Mouse (Mus musculus): ENCODE measurements around the gene Znhit1.
A peak's percentile ranks its signal among the peaks of the same experiment; 100 is the strongest.

Gene Znhit1

DNA sequence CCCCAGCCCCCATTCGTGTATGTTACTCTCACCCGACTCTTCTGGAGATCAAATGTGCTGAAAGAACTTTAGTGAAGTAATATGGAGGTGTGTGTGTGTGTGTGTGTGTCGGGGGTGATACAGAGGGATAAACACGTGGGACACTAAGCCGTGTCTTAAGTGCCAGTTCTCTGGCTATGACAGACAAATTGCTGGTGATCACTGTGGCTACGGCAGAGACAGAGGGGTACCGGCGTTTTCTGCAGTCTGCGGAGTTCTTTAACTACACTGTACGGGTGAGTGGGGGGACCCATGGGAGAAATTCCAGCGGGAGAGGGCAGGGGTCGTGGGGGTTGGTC, at the start of gene Znhit1:
Znhit1 (minus strand) TSS at position 88 of the 338 bp plus-strand sequence.
- DNase-seq (ENCODE audit: inconsistent age in 2 of 2, low spot score in 1 of 2): no peak

- DNase-seq (ENCODE audit: inconsistent age in 2 of 2, low spot score in 1 of 2): peak in 1 of 2 experiments; percentile 68
Observed at GRCm38 (mm10) chr5:137036211-137036610, 48.4 kb upstream of the Znhit1 start.

- DNase-seq (ENCODE audit: inconsistent age in 2 of 2, low spot score in 1 of 2): peak; percentile 93 to 97
Observed at GRCm38 (mm10) chr5:137032641-137033074, 44.8 kb upstream of the Znhit1 start.

DNA sequence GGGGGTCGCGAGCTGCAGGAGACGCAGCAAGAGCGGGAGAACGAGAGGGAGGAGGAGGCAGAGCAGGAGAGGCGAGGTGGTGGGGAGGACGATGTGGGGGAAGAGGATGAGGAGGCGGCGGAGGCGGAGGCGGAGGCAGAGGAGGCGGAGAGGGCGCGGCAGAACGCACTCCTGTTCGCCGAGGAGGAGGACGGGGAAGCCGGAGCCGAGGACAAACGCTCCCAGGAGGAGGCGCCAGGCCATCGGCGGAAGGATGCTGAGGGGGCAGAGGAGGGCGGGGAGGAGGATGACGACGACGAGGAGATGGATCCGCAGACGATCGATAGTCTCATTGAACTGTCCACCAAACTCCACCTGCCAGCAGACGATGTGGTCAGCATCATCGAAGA, 44.2 kb upstream of the Znhit1 start:
- peak; percentile 44 to 66 for DNase-seq (ENCODE audit: inconsistent age in 2 of 2, low spot score in 1 of 2)

- DNase-seq (ENCODE audit: inconsistent age in 2 of 2, low spot score in 1 of 2): peak; percentile 68 to 80
Observed at GRCm38 (mm10) chr5:137031076-137032032, 43.5 kb upstream of the Znhit1 start.

DNA sequence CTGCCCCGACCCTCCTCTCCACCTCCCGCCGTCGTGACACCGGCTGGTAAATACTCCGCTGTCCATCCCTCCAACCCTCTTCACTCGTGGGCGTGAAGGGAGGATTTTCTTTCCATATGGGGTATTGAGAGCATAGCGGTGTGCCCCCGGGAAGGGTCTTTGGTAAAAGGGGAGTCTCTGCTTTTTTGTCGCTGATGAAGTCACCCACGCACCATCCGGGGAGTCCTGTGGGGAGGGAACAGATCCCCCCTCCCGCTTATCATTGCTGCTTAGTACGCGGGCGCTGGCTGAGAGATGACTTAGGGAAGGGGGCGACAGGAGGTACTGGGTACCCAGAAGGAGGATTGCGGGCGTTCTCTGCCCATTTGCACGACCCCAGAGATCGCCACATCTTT, 42.6 kb upstream of the Znhit1 start:
- no peak for DNase-seq (ENCODE audit: inconsistent age in 2 of 2, low spot score in 1 of 2)

DNA sequence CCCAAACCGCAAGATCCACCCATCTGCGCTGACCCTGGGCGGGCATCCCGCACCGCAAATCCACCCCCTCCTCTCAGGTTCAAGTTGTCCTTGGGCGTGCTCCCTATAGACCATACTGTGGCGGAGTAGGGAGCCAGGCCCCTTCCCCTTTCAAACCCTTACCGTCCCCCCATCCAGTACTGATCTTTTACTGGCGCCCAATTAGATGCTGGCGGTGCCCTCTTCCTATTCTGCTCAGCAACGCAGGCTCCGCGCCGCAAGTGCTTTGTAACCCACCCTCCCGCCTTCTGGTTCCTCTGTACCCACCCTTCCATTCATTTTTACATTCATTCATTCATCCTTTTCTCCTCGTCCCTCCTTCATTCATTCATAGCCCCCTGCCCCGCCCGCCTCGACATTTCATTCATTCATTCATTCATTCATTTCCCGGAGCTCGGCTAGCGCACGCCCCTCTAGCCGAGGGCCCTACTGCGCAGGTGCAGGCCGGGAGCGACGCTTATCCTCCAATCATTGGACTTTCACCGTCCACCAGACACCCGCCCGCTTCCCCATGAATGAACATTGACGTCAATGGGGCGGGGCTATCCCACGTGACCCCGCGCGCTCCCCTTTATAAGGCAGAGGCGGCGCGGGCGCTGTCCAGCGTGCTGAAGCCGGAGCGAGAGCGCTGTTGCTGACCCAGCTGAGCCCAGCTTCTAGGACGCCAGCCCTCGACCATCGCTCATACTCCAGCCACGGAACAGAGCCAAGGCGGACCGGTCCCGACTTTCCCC, 42.0 kb upstream of the Znhit1 start:
- peak; percentile 95 to 98 for DNase-seq (ENCODE audit: inconsistent age in 2 of 2, low spot score in 1 of 2)

- DNase-seq (ENCODE audit: inconsistent age in 2 of 2, low spot score in 1 of 2): no peak
Observed at GRCm38 (mm10) chr5:137029273-137029585, 41.4 kb upstream of the Znhit1 start.

DNA sequence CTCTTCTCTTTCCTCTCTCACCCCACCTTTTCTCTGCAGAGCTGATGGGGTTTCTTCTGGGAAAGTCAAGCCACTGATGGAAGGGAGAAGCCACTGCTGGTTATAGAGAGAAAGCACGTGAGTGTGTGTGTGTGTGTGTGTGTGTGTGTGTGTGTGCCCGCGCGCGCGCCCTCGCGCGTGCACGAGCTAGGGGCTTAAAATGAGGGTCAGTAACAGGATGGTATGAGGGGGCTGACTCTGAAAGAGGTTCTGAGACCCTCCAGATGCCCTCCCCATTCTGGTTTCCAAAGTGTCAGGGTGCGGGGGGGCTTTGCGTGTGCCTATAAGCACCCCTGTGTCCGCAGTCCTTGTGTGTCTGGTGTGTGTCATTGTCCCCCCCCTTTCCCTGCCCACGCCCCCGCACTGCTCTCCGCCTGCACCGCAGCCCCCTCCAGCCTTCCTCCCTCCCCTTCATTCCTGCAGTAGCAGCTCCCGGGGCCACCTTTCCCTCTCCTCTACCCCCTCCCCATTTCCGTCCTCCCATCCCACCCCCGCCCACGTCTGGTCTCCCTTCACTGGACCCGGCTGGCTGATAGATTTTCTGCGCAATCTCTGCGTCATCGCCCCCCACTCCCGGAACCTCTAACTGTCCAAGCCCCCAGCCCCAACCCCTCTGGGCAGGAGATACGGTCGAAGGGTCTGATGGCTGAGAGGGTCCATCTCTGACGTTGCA, 40.9 kb upstream of the Znhit1 start:
- peak in 1 of 2 experiments; percentile 27 for DNase-seq (ENCODE audit: inconsistent age in 2 of 2, low spot score in 1 of 2)

- peak in 1 of 2 experiments; percentile 23 for DNase-seq (ENCODE audit: inconsistent age in 2 of 2, low spot score in 1 of 2)
Observed at GRCm38 (mm10) chr5:137026092-137026491, 38.3 kb upstream of the Znhit1 start, which contains the start of gene Vgf. TSS of gene Vgf (plus strand) at chr5:137026392.

DNA sequence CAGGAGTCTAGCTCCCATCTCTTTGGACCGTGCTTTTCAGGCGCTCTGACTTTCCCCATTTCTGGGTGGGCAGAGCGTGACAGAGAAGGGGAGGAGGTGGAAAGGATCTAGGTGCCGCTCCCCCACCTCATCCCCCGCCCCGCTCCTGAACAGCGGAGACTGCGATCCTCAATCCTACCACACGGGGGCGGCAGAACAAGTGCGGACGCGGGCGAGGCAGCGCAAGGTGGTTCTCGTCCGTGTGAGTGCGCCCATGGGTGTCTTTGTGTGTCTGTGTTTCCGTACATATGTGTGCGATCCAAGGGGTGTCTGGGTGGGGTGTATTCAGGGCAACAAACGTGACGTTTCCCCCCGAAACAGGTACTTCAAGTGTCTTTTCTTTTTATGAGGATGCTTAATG, 37.3 kb upstream of the Znhit1 start:
- DNase-seq (ENCODE audit: inconsistent age in 2 of 2, low spot score in 1 of 2): peak; percentile 65 to 92

GRCm38 (mm10) chr5:137024318-137024717, 36.5 kb upstream of the Znhit1 start:
- DNase-seq (ENCODE audit: inconsistent age in 2 of 2, low spot score in 1 of 2): no peak

DNA sequence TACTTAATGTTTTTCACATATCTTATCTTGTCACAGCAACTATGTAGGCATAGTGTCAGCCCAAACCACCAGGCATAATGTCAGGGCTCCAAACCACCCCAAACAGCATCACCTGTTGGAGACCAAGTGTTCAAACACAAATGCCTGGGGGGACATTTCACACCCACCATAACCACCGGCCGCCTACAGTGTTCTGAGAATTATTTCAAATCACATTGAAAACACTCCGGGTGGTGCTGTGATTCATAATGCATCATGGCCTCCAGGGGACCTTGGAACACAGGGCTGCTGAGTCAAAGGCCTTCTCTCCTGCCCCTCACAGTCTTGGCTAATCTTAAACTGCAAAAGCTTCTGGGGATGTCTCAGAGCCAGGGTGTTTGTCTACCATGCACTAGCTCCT, 28.1 kb upstream of the Znhit1 start:
- DNase-seq (ENCODE audit: inconsistent age in 2 of 2, low spot score in 1 of 2): peak; percentile 76 to 91

DNA sequence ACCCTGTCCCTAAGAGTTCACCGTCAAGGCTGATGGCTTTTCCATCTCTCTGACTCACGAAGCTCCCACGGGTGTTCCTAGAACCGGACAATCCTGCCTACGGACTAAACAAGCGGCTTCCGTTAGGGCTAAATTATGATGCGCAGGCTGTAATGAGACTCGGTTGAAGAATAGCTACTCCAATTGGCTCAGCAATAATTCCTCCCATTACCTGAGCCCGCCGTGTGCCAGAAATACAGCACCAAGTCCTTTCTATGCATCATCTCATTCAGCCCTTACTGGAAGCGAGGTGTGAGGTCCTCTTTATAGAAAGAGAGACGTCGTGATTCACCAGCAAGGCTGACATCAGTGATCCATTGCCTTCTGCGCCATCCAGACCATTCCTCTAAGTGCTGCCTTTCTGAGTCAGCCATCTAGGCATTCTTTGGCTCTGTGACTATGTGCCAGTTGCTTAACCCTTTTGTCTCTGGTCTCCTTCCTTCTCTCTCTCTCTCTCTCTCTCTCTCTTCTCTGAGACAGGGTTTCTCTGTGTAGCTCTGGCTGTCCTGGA, 24.7 kb upstream of the Znhit1 start:
- DNase-seq (ENCODE audit: inconsistent age in 2 of 2, low spot score in 1 of 2): peak; percentile 76 to 92

- peak; percentile 57 to 87 for DNase-seq (ENCODE audit: inconsistent age in 2 of 2, low spot score in 1 of 2)
Observed at GRCm38 (mm10) chr5:137009988-137010387, 22.2 kb upstream of the Znhit1 start.

- no peak for DNase-seq (ENCODE audit: inconsistent age in 2 of 2, low spot score in 1 of 2)
Observed at GRCm38 (mm10) chr5:137007276-137007675, 19.5 kb upstream of the Znhit1 start.

- no peak for DNase-seq (ENCODE audit: inconsistent age in 2 of 2, low spot score in 1 of 2)
Observed at GRCm38 (mm10) chr5:137000612-137001011, 12.8 kb upstream of the Znhit1 start.

GRCm38 (mm10) chr5:136999449-136999848, 11.6 kb upstream of the Znhit1 start:
- no peak for DNase-seq (ENCODE audit: inconsistent age in 2 of 2, low spot score in 1 of 2)

DNA sequence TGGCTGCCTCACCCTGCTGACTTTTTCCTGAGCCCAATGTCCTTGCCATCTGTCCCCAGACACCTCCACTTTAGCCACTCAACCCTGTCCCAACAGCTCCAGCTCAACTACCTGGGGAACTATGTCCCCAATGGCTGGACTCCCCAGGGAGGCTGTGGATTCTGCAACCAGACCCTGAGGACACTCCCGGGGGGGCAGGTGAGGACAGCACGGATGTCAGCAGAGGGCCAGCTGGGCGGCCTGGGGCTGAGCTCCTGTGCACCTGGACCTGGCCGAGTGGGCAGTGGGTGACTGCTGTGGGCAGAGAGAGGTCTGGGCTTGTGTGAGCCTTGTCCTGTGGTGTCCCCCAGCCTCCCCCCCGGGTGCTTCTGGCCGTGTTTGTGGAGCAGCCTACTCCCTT, 2.0 kb upstream of the Znhit1 start:
- DNase-seq (ENCODE audit: inconsistent age in 2 of 2, low spot score in 1 of 2): no peak

GRCm38 (mm10) chr5:136988420-136988819, 599 bp upstream of the Znhit1 start:
- DNase-seq (ENCODE audit: inconsistent age in 2 of 2, low spot score in 1 of 2): peak in 1 of 2 experiments; percentile 67

Measured in adrenal gland, adult (tissue).